Mouse (Mus musculus): Measurements from ENCODE around the gene Ror1. TPM values are rescaled to one million over a fixed set of nuclear protein-coding genes. Genes with fewer than 3 reads are reported as not detected.
A peak's percentile ranks its signal among the peaks of the same experiment; 100 is the strongest.

The Ror1 gene
- polyA plus RNA-seq, 1 experiment from 2014 or later: 1.1 TPM

DNA sequence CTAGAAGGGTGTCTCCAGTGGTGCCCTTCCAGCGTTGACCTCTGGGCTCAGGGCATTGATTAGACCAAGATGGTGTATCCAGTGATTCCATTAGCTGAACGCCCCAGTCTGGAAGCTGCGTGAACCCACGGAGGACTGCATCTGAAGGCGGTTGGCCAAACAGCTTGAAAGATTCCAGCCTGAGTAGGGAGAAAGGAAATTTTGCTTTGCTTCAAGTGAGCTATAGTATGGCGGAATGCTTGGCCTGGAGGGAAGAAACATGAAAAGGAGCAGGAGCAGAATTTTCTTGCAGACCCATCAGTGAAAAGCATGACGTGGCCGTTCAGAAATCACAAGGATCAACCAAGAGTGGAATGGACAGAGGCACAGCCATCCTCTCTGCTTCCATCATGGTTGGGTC lies 91.2 kb downstream of the Ror1 start:
- H3K27ac ChIP-seq (ENCODE audit: low read depth, low read length): no peak overlapping the region
- no peaks in the 10 kb centered on the region for H3K27me3 ChIP-seq (replicated peaks; ENCODE audit: control insufficient read depth, insufficient read depth, low read length)
- ATAC-seq (no peak), DNase-seq (ENCODE audit: low spot score) (no peak)
- H3K9ac ChIP-seq (ENCODE audit: low read length): no peak overlapping the region
- no peaks in the 10 kb centered on the region for H3K4me1 ChIP-seq (ENCODE audit: control insufficient read depth, insufficient read depth, low read length)
- no peaks in the 10 kb centered on the region for H3K9me3 ChIP-seq (replicated peaks; ENCODE audit: control insufficient read depth, low read length)
- H3K36me3 ChIP-seq (ENCODE audit: control insufficient read depth, insufficient read depth, low read length): no peaks in the 10 kb centered on the region
- 90% methylated on average over 8 of the region's 8 CpGs for WGBS
- no peak overlapping the region for H3K4me3 ChIP-seq (ENCODE audit: low read depth, low read length)
- no peak overlapping the region for H3K4me2 ChIP-seq (ENCODE audit: low read length)

DNA sequence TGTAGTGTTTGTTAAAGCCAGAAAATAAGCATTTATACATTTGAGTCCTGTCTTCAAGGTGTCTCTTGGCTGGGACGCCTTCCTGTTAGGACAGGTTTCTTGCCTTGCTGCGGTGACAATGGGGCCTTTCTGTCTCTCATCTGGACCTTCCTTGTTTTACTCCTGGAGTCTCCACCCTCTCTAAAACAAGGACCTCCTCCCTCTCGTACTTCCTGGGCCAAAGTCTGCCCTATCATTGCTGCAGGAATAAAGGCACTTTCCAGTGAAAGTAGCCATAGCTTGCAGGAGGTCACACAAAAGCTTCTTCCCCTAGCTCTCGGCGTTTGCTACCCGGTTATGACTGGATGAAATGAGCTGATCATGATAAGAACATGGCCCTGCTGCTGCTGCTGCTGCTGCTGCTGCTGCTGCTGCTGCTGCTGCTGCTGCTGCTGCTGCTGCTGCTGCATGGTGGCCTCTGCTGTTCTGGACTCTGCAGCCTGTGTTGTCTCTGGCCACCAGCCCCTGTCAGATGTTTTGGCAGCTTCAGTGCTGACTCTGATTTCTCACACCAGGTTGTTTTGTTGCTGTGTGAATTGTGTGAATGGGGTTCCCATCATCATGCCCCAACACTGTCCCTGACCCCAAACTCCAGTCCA lies 92.1 kb downstream of the Ror1 start:
- H3K9me3 ChIP-seq (replicated peaks; ENCODE audit: control insufficient read depth, low read length): no peaks in the 10 kb centered on the region
- DNase-seq (ENCODE audit: low spot score) (peak; percentile 13), ATAC-seq (peak; percentile 20; the same call in 1 of the 2 replicates)
- 50% methylated on average over 6 of the region's 6 CpGs for WGBS
- H3K27ac ChIP-seq (ENCODE audit: low read depth, low read length): no peak overlapping the region
- no peaks in the 10 kb centered on the region for H3K4me1 ChIP-seq (ENCODE audit: control insufficient read depth, insufficient read depth, low read length)
- no peak overlapping the region for H3K4me3 ChIP-seq (ENCODE audit: low read depth, low read length)
- no peak overlapping the region for H3K4me2 ChIP-seq (ENCODE audit: low read length)
- no peaks in the 10 kb centered on the region for H3K27me3 ChIP-seq (replicated peaks; ENCODE audit: control insufficient read depth, insufficient read depth, low read length)
- no peak overlapping the region for H3K9ac ChIP-seq (ENCODE audit: low read length)
- no peaks in the 10 kb centered on the region for H3K36me3 ChIP-seq (ENCODE audit: control insufficient read depth, insufficient read depth, low read length)

DNA sequence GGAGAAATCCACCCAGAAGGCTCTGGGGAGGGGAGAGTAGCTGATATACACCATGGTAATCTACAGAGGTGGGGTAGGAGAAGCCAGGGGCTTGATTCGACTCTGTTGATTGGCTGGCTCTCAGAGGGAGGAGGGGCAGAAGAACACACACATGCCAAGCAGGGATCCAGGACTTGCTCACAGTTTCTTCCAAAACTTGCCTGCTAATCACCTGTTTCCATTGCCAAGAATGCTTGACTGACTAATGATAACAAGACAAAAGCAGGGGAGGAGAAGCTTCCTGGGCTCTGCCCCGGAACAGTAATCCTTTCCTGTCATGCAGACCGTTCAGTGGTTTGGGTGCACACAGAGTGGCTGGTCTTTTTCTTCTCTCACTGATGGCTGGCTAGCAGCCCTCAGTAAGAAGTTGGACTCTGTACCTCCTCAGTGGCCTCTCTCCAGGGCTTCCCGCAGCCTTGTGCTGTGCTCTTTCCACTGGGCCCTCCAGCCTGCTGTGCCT lies 92.7 kb downstream of the Ror1 start:
- Histone ChIP-seq H3K4me3 (ENCODE audit: low read depth, low read length) (no peak overlapping the region), H3K27me3 (replicated peaks; ENCODE audit: control insufficient read depth, insufficient read depth, low read length) (no peaks in the 10 kb centered on the region), H3K9ac (ENCODE audit: low read length) (no peak overlapping the region), H3K36me3 (ENCODE audit: control insufficient read depth, insufficient read depth, low read length) (no peaks in the 10 kb centered on the region), H3K9me3 (replicated peaks; ENCODE audit: control insufficient read depth, low read length) (no peaks in the 10 kb centered on the region), H3K4me1 (ENCODE audit: control insufficient read depth, insufficient read depth, low read length) (no peaks in the 10 kb centered on the region), H3K27ac (ENCODE audit: low read depth, low read length) (no peak overlapping the region), H3K4me2 (ENCODE audit: low read length) (no peak overlapping the region)
- DNase-seq (ENCODE audit: low spot score) (peak; percentile 77), ATAC-seq (peak; percentile 82)
- 16% methylated on average over 4 of the region's 4 CpGs for WGBS

DNA sequence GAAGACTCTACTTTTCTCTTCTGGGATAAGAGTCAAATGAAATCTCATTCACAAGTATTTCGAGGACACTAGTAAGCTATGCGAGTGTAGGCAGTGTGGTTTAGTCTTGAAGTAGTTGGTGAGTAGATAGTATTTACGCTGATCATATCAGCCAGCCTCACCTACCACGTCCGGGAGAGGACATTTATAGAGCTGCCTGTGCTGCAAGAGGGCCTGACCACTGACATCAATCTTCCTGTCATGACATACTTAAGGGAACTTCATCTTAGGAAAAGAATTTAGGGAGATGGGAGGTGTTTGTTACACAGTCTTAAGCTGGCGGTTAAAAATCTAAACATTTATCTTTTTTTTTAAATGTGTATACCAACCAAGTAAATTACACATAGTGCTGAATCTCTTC lies 95.9 kb downstream of the Ror1 start:
- H3K4me2 ChIP-seq (ENCODE audit: low read length): no peak overlapping the region
- no peaks in the 10 kb centered on the region for H3K36me3 ChIP-seq (ENCODE audit: control insufficient read depth, insufficient read depth, low read length)
- 94% methylated on average over 6 of the region's 6 CpGs for WGBS
- no peak overlapping the region for H3K4me3 ChIP-seq (ENCODE audit: low read depth, low read length)
- H3K27me3 ChIP-seq (replicated peaks; ENCODE audit: control insufficient read depth, insufficient read depth, low read length): no peaks in the 10 kb centered on the region
- no peak overlapping the region for H3K9ac ChIP-seq (ENCODE audit: low read length)
- no peaks in the 10 kb centered on the region for H3K4me1 ChIP-seq (ENCODE audit: control insufficient read depth, insufficient read depth, low read length)
- DNase-seq (ENCODE audit: low spot score): no peak
- no peak overlapping the region for H3K27ac ChIP-seq (ENCODE audit: low read depth, low read length)
- H3K9me3 ChIP-seq (replicated peaks; ENCODE audit: control insufficient read depth, low read length): no peaks in the 10 kb centered on the region
- ATAC-seq: no peak

DNA sequence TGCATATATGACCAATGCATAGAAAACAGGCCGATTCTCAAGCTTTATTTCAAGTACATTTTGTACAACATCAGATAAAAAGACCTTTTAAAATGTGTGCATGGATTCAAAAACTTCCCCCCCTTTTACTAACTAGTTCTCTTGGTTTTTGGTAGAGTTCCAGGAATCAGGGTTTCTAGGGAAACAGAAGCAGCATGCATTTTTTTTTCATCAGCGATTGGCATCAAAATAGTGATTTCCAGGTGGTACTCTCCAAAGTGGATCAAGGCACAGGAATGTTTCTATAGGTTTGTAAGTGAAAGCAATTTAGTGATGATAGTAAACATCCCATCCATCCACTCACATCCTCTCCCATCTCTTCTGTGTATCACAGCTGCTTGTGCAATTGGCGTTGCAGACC lies 98.5 kb downstream of the Ror1 start:
- H3K9ac ChIP-seq (ENCODE audit: low read length): no peak overlapping the region
- H3K4me1 ChIP-seq (ENCODE audit: control insufficient read depth, insufficient read depth, low read length): no peaks in the 10 kb centered on the region
- 64% methylated on average over 3 of the region's 3 CpGs for WGBS
- no peak overlapping the region for H3K27ac ChIP-seq (ENCODE audit: low read depth, low read length)
- no peak overlapping the region for H3K4me2 ChIP-seq (ENCODE audit: low read length)
- DNase-seq (ENCODE audit: low spot score) (peak; percentile 48), ATAC-seq (no peak)
- no peaks in the 10 kb centered on the region for H3K9me3 ChIP-seq (replicated peaks; ENCODE audit: control insufficient read depth, low read length)
- H3K27me3 ChIP-seq (replicated peaks; ENCODE audit: control insufficient read depth, insufficient read depth, low read length): no peaks in the 10 kb centered on the region
- no peak overlapping the region for H3K4me3 ChIP-seq (ENCODE audit: low read depth, low read length)
- H3K36me3 ChIP-seq (ENCODE audit: control insufficient read depth, insufficient read depth, low read length): no peaks in the 10 kb centered on the region

DNA sequence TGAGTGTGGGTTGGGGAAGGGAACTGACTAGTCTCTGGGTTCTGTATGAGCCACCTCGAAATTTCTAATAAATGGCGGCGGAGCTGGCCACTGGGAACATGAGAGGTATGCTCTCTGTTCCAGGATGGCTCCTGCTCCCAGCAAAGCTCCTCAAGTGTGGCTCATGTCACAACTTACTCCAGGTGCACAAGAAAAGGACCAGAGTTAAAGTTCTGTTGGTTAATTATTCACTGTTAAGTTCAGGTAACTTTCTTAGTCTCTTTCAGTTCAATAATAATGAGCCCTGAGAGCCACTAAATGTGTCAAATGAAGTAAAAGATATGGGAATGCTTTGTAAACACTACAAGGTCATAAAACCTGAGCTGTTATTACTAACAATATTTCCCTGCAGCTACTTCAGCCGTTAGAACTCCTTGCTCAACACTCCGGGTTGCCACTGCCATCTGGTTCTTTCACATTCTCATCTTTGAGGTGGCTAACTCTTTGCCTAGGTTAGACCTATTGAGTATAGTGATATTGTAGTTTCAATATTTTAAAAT lies 100.7 kb downstream of the Ror1 start:
- Histone ChIP-seq H3K4me3 (ENCODE audit: low read depth, low read length) (no peak overlapping the region), H3K27me3 (replicated peaks; ENCODE audit: control insufficient read depth, insufficient read depth, low read length) (no peaks in the 10 kb centered on the region), H3K4me2 (ENCODE audit: low read length) (no peak overlapping the region), H3K9ac (ENCODE audit: low read length) (no peak overlapping the region), H3K36me3 (ENCODE audit: control insufficient read depth, insufficient read depth, low read length) (no peaks in the 10 kb centered on the region), H3K27ac (ENCODE audit: low read depth, low read length) (no peak overlapping the region), H3K4me1 (ENCODE audit: control insufficient read depth, insufficient read depth, low read length) (no peaks in the 10 kb centered on the region), H3K9me3 (replicated peaks; ENCODE audit: control insufficient read depth, low read length) (no peaks in the 10 kb centered on the region)
- no peak for DNase-seq (ENCODE audit: low spot score)
- ATAC-seq: no peak
- WGBS: 88% methylated on average over 5 of the region's 5 CpGs

DNA sequence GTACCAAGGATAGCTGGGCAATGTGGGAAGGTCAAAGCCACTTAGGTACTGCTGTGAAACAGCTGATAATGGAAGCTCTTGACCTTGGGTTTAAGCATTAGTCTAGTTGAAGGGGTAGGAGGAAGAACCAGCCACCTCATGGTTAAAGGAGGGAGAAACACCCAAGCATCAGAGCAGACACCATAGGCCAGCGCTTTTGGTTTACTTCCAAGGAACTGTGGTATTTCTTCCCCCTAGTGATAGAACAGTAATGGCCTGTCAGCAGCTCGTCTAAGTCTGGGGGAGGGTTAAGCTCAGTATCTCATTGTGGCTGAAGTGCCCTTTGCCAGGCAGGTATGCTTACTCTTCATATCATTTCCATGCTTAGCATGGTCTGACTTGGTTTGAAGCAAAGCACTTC lies 102.7 kb downstream of the Ror1 start:
- no peaks in the 10 kb centered on the region for H3K9me3 ChIP-seq (replicated peaks; ENCODE audit: control insufficient read depth, low read length)
- H3K4me2 ChIP-seq (ENCODE audit: low read length): no peak overlapping the region
- DNase-seq (ENCODE audit: low spot score) (no peak), ATAC-seq (no peak)
- H3K4me3 ChIP-seq (ENCODE audit: low read depth, low read length): no peak overlapping the region
- no peak overlapping the region for H3K27ac ChIP-seq (ENCODE audit: low read depth, low read length)
- 78% methylated on average over 2 of the region's 2 CpGs for WGBS
- no peaks in the 10 kb centered on the region for H3K36me3 ChIP-seq (ENCODE audit: control insufficient read depth, insufficient read depth, low read length)
- no peaks in the 10 kb centered on the region for H3K4me1 ChIP-seq (ENCODE audit: control insufficient read depth, insufficient read depth, low read length)
- H3K9ac ChIP-seq (ENCODE audit: low read length): no peak overlapping the region
- H3K27me3 ChIP-seq (replicated peaks; ENCODE audit: control insufficient read depth, insufficient read depth, low read length): no peaks in the 10 kb centered on the region

DNA sequence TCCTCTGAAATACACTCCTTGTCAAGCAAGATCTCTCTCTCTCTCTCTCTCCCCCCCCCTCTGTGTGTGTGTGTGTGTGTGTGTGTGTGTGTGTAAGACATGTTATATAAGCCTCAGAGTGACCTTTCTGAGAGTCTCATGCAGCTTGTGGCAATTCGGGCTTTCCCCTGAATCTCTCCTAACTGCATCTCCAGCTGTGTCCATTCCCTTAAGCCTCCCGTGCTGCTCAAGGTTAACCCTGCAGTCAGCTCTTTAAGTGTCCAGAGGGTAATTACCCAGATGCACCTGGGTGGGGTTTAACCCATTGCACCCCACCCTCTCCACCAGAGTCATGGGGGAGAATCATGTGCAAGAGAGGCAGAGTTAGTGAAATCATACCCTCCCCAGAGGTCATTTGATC lies 105.7 kb downstream of the Ror1 start:
- no peak overlapping the region for H3K27ac ChIP-seq (ENCODE audit: low read depth, low read length)
- no peak overlapping the region for H3K4me3 ChIP-seq (ENCODE audit: low read depth, low read length)
- WGBS: 38% methylated on average over 2 of the region's 2 CpGs
- H3K36me3 ChIP-seq (ENCODE audit: control insufficient read depth, insufficient read depth, low read length): no peaks in the 10 kb centered on the region
- H3K27me3 ChIP-seq (replicated peaks; ENCODE audit: control insufficient read depth, insufficient read depth, low read length): no peaks in the 10 kb centered on the region
- H3K9me3 ChIP-seq (replicated peaks; ENCODE audit: control insufficient read depth, low read length): no peaks in the 10 kb centered on the region
- ATAC-seq (no peak), DNase-seq (ENCODE audit: low spot score) (no peak)
- H3K4me2 ChIP-seq (ENCODE audit: low read length): no peak overlapping the region
- no peaks in the 10 kb centered on the region for H3K4me1 ChIP-seq (ENCODE audit: control insufficient read depth, insufficient read depth, low read length)
- H3K9ac ChIP-seq (ENCODE audit: low read length): no peak overlapping the region

DNA sequence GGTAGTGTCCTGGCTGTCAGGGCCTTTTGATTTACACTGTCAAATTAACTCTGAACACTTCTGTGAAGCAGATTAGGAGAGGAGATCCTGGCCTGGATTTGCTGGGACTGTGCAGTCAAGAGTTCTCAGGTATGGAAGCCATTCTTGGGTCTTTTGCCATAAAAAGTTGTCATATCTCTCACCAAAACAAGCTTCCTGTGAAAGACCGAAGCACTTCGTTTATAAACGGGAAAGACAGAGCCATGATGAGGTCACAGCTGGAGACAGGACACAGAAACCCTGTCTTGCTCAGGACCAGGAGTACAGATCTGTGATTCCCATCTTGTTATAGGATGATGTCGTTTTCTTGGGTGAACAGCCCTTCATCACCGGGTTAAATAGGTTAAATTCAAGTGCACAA lies 107.5 kb downstream of the Ror1 start:
- Histone ChIP-seq H3K27me3 (replicated peaks; ENCODE audit: control insufficient read depth, insufficient read depth, low read length) (no peaks in the 10 kb centered on the region), H3K4me3 (ENCODE audit: low read depth, low read length) (no peak overlapping the region), H3K9ac (ENCODE audit: low read length) (no peak overlapping the region), H3K9me3 (replicated peaks; ENCODE audit: control insufficient read depth, low read length) (no peaks in the 10 kb centered on the region), H3K36me3 (ENCODE audit: control insufficient read depth, insufficient read depth, low read length) (no peaks in the 10 kb centered on the region), H3K4me2 (ENCODE audit: low read length) (no peak overlapping the region), H3K4me1 (ENCODE audit: control insufficient read depth, insufficient read depth, low read length) (no peaks in the 10 kb centered on the region), H3K27ac (ENCODE audit: low read depth, low read length) (no peak overlapping the region)
- ATAC-seq: no peak
- no peak for DNase-seq (ENCODE audit: low spot score)
- 77% methylated on average over 5 of the region's 5 CpGs for WGBS
